Mouse (Mus musculus) megakaryocyte, embryonic 14.5 days (primary cell): ENCODE results near the gene Slc9a6. TPM values are rescaled to one million over a fixed set of nuclear protein-coding genes. Genes with fewer than 3 reads are reported as not detected.

Experiments used
- H3K27me3 ChIP-seq: replicated peaks from 2 replicates; pipeline ENCODE3; 2012; ENCODE audit warnings: inconsistent platforms
- H3K36me3 ChIP-seq: replicated peaks from 2 replicates; pipeline ENCODE3; 2012; ENCODE audit warnings: low read length, inconsistent platforms, mixed read lengths
- H3K4me1 ChIP-seq: 2 replicates; pipeline ENCODE4 v1.6.1; 2012; ENCODE audit warnings: inconsistent platforms
- H3K4me3 ChIP-seq: replicated peaks from 2 replicates; pipeline ENCODE3; 2012; ENCODE audit warnings: moderate library complexity, mild to moderate bottlenecking, inconsistent platforms
- H3K9me3 ChIP-seq: 2 replicates; pipeline ENCODE4 v1.6.1; 2012; ENCODE audit warnings: inconsistent platforms
- FLI1 ChIP-seq: IDR thresholded peaks from 2 replicates; pipeline ENCODE4 v1.6.1; 2012; ENCODE audit warnings: low read length, inconsistent platforms, mixed read lengths
- GATA1 ChIP-seq: IDR thresholded peaks from 3 replicates; pipeline ENCODE4 v1.6.1; 2012; ENCODE audit warnings: mixed read lengths, low read length, inconsistent platforms, borderline replicate concordance
- polyA plus RNA-seq: library from polyadenylated mRNA; stranded (reverse); fragments of >175 nt; gene quantifications from 2 replicates; pipeline ENCODE4 v1.2.3, GENCODE M21; 2012; ENCODE audit warnings: low replicate concordance; ENCODE audit not compliant: insufficient read depth

Slc9a6 gene
- polyA plus RNA-seq = 41.0 and 51.9 TPM in 2 replicates

- no peaks in the 10 kb centered on the region for H3K9me3 ChIP-seq
- H3K4me1 ChIP-seq = peaks cover 48% of the 10 kb centered on the region
- TF ChIP-seq FLI1 (no peak), GATA1 (no peak)
- peaks cover 8% of the 10 kb centered on the region for H3K36me3 ChIP-seq
- peaks cover 3% of the 10 kb centered on the region for H3K27me3 ChIP-seq
- H3K4me3 ChIP-seq = peak within 1 kb of the TSS; percentile 95
Measured at GRCm38 (mm10) chrX:56609623-56610317, at the start of gene Slc9a6. Gene Slc9a6, plus strand, starts transcription at chrX:56609757.

DNA sequence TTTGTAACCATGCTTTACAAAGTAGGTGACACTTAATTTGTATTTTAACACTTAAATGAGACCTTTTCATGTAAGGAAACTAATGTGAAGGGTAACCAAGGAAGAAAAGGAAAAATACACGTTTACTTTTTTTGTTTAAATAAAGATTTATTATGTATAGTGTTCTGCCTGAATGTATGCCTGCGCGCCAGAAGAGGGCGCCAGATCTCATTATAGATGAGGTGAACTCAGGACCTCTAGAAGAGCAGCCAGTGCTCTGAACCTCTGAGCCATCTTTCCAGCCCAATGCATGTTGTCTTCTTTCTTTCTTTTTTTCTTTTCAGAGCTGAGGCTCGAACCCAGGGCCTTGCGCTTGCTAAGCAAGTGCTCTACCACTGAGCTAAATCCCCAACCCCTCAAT, 37.1 kb upstream of the Slc9a6 start:
- TF ChIP-seq GATA1 (no peak), FLI1 (no peak)
- Histone ChIP-seq H3K4me3 (no peak overlapping the region), H3K9me3 (no peaks in the 10 kb centered on the region), H3K27me3 (peaks cover 14% of the 10 kb centered on the region), H3K4me1 (no peaks in the 10 kb centered on the region), H3K36me3 (no peaks in the 10 kb centered on the region)

DNA sequence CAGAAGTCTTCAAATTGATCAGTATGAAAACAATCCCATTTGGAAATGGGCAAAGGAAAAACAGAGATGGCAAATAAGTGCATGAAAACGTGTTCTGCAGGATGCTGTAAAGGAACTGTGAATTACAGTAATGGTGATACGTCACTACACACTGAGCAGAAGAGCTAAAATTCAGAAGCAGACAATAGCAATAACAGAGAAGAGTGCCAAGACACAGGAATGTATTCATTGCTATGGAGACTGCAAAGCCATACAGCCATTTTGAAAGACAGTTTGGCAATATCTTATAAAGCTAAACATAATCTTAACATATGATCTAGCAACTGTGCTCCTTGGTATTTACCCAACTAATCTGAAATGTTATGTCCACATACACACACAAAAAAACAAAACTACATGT, 31.4 kb upstream of the Slc9a6 start:
- Histone ChIP-seq H3K36me3 (no peaks in the 10 kb centered on the region), H3K9me3 (no peaks in the 10 kb centered on the region), H3K4me1 (no peaks in the 10 kb centered on the region), H3K27me3 (peaks cover 3% of the 10 kb centered on the region), H3K4me3 (no peak overlapping the region)
- TF ChIP-seq FLI1 = no peak
- TF ChIP-seq GATA1 = no peak

GRCm38 (mm10) chrX:56597219-56597886, 12.2 kb upstream of the Slc9a6 start:
- peaks cover 17% of the 10 kb centered on the region for H3K4me1 ChIP-seq
- H3K27me3 ChIP-seq = peaks cover 10% of the 10 kb centered on the region
- H3K4me3 ChIP-seq = peak overlapping the region; percentile 94

DNA sequence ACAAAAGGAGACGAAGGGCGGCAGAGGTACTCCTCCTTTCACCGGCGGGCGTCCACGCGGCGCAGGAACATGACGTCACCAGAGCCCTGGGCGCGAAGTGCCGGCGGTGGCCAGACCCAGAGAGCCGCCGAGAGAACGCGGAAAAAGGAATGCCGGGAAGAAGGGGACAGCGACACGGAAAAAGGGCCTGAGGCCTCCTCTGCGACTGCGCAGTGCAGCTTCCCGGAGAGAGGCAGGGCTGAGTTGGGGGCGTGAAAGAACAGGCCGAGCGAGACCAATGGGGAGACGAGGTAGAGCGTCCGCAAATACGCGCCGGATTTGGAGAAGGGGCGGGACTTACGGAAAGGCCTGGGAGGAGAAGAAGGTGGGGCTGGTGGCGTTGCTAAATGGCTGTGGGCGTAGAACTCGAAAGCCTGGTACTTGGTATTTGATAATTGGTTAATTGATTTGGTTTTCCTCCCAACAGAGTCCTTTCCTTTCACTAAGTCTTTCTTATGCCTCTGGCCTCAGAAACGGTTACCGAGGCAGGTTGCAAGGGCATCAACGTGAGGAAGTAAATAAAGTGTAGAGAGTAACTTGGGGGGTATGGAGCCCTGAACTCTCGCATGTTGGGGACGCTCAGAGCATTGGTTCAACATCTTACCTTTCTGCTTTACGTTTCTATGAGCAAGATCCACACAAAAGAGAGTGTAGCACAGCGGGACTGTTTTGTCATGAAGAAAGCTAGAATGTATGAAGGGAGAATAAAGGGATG, 11.5 kb upstream of the Slc9a6 start, which contains the start of gene Mmgt1:
TSS of gene Mmgt1 (minus strand) at position 183 of the 754 bp plus-strand sequence.
- peaks cover 12% of the 10 kb centered on the region for H3K36me3 ChIP-seq
- H3K4me3 ChIP-seq = peak within 1 kb of the TSS; percentile 94
- H3K27me3 ChIP-seq = peaks cover 10% of the 10 kb centered on the region
- no peaks in the 10 kb centered on the region for H3K9me3 ChIP-seq
- H3K4me1 ChIP-seq = peaks cover 17% of the 10 kb centered on the region
- no peak for TF ChIP-seq GATA1
- TF ChIP-seq FLI1 = no peak

More at GRCm38 (mm10) chrX:56597219-56597886, 12.2 kb upstream of the Slc9a6 start:
- TF ChIP-seq GATA1 = no peak
- no peak for TF ChIP-seq FLI1
- H3K9me3 ChIP-seq = no peaks in the 10 kb centered on the region
- peaks cover 13% of the 10 kb centered on the region for H3K36me3 ChIP-seq

- peaks cover 42% of the 10 kb centered on the region for H3K4me1 ChIP-seq
- H3K36me3 ChIP-seq = no peaks in the 10 kb centered on the region
- H3K27me3 ChIP-seq = peaks cover 3% of the 10 kb centered on the region
- H3K4me3 ChIP-seq = no peak overlapping the region
- no peaks in the 10 kb centered on the region for H3K9me3 ChIP-seq
- no peak for TF ChIP-seq GATA1
- TF ChIP-seq FLI1 = no peak
Measured at GRCm38 (mm10) chrX:56606536-56606935, 3.0 kb upstream of the Slc9a6 start.

GRCm38 (mm10) chrX:56607032-56607710, 2.4 kb upstream of the Slc9a6 start:
- H3K4me1 ChIP-seq = peaks cover 42% of the 10 kb centered on the region
- no peaks in the 10 kb centered on the region for H3K36me3 ChIP-seq
- peaks cover 3% of the 10 kb centered on the region for H3K27me3 ChIP-seq
- peak overlapping the region; percentile 76 for H3K4me3 ChIP-seq
- TF ChIP-seq FLI1 (no peak), GATA1 (no peak)
- no peaks in the 10 kb centered on the region for H3K9me3 ChIP-seq

GRCm38 (mm10) chrX:56609285-56609622, 303 bp upstream of the Slc9a6 start:
- no peak for TF ChIP-seq GATA1
- no peak for TF ChIP-seq FLI1
- peaks cover 3% of the 10 kb centered on the region for H3K27me3 ChIP-seq
- peaks cover 48% of the 10 kb centered on the region for H3K4me1 ChIP-seq
- peaks cover 8% of the 10 kb centered on the region for H3K36me3 ChIP-seq
- peak overlapping the region; percentile 95 for H3K4me3 ChIP-seq
- no peaks in the 10 kb centered on the region for H3K9me3 ChIP-seq

GRCm38 (mm10) chrX:56610318-56610694, 749 bp downstream of the Slc9a6 start:
- peaks cover 48% of the 10 kb centered on the region for H3K4me1 ChIP-seq
- H3K4me3 ChIP-seq = peak overlapping the region; percentile 95
- peaks cover 3% of the 10 kb centered on the region for H3K27me3 ChIP-seq
- TF ChIP-seq GATA1 (no peak), FLI1 (no peak)
- H3K9me3 ChIP-seq = no peaks in the 10 kb centered on the region
- H3K36me3 ChIP-seq = peaks cover 8% of the 10 kb centered on the region
